Mouse (Mus musculus) testis, adult 2 months (tissue): ENCODE measurements around the gene Ppfia3. TPM values are rescaled to one million over a fixed set of nuclear protein-coding genes. Genes with fewer than 3 reads are reported as not detected.

Experiments
- H3K27ac ChIP-seq: fragments of 200-500 bp; 2 replicates; pipeline ENCODE4 v1.5.1; 2012; ENCODE audit warnings: low read depth, low read length; ENCODE audit not compliant: control insufficient read depth, insufficient read depth
- H3K27me3 ChIP-seq: fragments of 200-500 bp; 2 replicates; pipeline ENCODE4 v1.6.1; 2012; ENCODE audit warnings: mild to moderate bottlenecking, low read length, moderate library complexity; ENCODE audit not compliant: control insufficient read depth, insufficient read depth
- H3K36me3 ChIP-seq: fragments of 200-500 bp; 2 replicates; pipeline ENCODE4 v1.6.1; 2012; ENCODE audit warnings: mild to moderate bottlenecking, low read length; ENCODE audit not compliant: control insufficient read depth, insufficient read depth
- H3K4me1 ChIP-seq: fragments of 200-500 bp; 2 replicates; pipeline ENCODE4 v1.6.1; 2012; ENCODE audit warnings: low read length; ENCODE audit not compliant: control insufficient read depth, insufficient read depth
- H3K4me3 ChIP-seq: fragments of 200-500 bp; 2 replicates; pipeline ENCODE4 v1.5.1; 2012; ENCODE audit warnings: low read depth, mild to moderate bottlenecking, low read length, moderate library complexity, mixed read lengths; ENCODE audit not compliant: control insufficient read depth
- CTCF ChIP-seq: fragments of 200-500 bp; IDR thresholded peaks from 2 replicates; pipeline ENCODE4 v1.5.1; 2012; ENCODE audit warnings: low read depth, mild to moderate bottlenecking, inconsistent platforms, low read length, moderate library complexity; ENCODE audit not compliant: control insufficient read depth, insufficient read depth, insufficient replicate concordance
- POLR2A ChIP-seq: fragments of 200-500 bp; IDR thresholded peaks from 2 replicates; pipeline ENCODE4 v1.6.1; 2012; ENCODE audit warnings: low read depth, mild to moderate bottlenecking, inconsistent platforms, low read length, moderate library complexity; ENCODE audit not compliant: control insufficient read depth
- polyA plus RNA-seq: library from polyadenylated mRNA; depleted of rRNA; stranded (reverse); fragments of >200 nt; gene quantifications from 2 replicates; pipeline ENCODE4 v1.2.3, GENCODE M21; 2012; rRNA removed

Gene Ppfia3
- polyA plus RNA-seq, 1 experiment: 1.1 TPM

DNA sequence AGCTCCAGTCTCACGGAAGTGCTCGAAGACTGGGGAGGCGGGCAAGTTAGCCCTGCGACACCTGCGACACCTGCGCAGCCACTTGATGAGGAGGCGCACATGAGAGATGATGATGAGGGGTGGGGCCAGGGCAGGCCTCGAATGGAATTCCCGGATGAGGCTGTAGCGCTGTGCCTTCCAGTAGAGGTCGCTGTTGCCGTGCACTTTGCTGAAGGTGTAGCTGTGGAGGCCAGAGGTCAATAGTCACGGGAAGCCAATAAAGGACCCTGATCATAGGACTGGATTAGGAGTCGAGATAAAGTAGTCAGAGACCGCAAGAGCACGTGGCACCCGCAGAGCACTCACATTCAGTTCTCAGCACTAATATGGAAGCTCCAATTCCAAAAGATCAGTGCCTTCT is 61.5 kb downstream of the Ppfia3 start:
- TF ChIP-seq CTCF (peak; percentile 95), POLR2A (no peak)
- Histone ChIP-seq H3K4me1 (peaks cover 22% of the 10 kb centered on the region), H3K4me3 (no peak overlapping the region), H3K36me3 (no peaks in the 10 kb centered on the region), H3K27ac (no peak overlapping the region), H3K27me3 (no peaks in the 10 kb centered on the region)

DNA sequence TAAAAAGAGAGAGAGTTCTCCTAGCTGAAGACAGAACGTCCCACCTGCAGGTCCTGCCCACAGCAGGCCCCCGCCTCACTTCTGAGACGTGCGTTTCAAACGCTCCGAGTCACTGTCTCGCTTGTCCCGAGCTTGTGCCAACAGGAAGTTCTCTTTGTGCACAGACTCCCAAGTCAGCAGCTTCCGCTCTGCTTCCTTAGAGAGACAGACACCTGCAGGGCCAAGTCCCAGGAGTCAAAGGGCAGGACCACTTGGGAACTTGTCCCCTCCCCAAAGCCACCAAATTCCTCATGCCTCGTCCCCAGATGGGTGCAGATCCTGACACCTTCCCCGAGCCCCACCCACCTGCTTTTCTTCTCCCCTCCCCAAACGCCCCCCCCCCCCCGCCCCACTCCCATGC is 62.0 kb downstream of the Ppfia3 start:
- H3K36me3 ChIP-seq: no peaks in the 10 kb centered on the region
- H3K27me3 ChIP-seq: no peaks in the 10 kb centered on the region
- H3K4me3 ChIP-seq: no peak overlapping the region
- peaks cover 22% of the 10 kb centered on the region for H3K4me1 ChIP-seq
- TF ChIP-seq POLR2A: no peak
- no peak for TF ChIP-seq CTCF
- no peak overlapping the region for H3K27ac ChIP-seq

DNA sequence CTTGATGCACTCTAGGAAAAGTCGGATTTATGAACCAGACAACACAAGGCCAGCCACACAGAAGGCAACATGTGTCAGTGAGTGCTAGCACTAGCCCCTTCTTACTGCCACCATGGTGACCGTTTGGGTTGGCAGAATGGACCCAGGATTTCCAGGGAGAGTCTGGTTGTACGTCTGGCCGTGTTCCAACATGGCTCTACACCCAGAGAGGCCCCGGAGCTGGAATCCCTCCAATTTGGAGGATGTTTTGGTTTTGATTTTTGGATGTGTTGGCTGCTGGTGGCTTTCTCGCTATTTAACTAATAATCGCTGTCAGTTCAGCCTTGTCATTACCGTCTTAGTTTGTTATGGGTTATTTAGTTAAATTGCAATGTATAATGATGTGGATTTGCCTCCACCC is 64.2 kb downstream of the Ppfia3 start:
- TF ChIP-seq CTCF: no peak
- no peak for TF ChIP-seq POLR2A
- Histone ChIP-seq H3K27me3 (no peaks in the 10 kb centered on the region), H3K36me3 (no peaks in the 10 kb centered on the region), H3K27ac (no peak overlapping the region), H3K4me3 (no peak overlapping the region), H3K4me1 (peaks cover 7% of the 10 kb centered on the region)

DNA sequence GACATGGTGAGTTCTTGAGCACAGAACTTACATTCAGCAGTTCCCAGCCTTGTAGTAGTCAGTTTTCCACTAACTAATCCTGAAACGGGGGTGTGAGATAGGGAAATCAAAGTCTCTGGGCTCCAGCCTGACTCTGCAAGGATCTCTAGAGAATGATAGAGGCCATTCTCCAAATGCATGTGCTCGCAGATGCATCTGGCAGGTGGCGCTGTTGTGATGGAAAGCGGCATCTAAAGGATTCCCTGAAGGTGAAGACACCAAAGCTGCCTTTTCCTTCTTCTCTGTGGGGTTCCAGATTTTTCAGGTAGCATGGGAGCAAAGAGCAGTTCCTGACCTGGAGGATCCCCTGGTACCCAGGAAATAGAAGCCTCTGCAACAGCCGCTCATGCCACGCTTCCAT is 66.5 kb downstream of the Ppfia3 start:
- H3K36me3 ChIP-seq: no peaks in the 10 kb centered on the region
- H3K4me1 ChIP-seq: peaks cover 7% of the 10 kb centered on the region
- TF ChIP-seq POLR2A: no peak
- TF ChIP-seq CTCF: peak; percentile 61; the same call in 1 of the 2 replicates

DNA sequence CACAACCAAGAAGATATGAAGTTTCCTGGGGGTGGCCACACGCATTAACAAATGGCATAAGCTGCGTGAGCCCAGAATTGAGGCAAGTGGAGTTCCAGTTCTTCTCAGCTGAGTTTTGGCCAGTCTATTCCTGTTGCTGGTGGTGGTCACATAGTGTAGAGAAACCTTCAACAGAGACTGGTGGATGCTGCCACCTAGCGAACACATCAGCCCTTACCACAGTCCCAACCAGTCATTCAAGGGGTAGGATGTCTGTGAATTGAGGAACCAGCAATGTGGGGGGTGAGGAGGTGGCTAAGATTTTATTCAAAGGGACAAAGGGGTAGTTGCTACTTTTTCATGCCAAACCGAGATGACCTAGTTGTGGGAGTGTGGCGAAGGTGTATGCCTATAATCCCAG is 67.1 kb downstream of the Ppfia3 start:
- Histone ChIP-seq H3K27me3 (no peaks in the 10 kb centered on the region), H3K27ac (no peak overlapping the region), H3K4me3 (no peak overlapping the region), H3K4me1 (peaks cover 5% of the 10 kb centered on the region), H3K36me3 (no peaks in the 10 kb centered on the region)
- peak; percentile 35; the same call in 1 of the 2 replicates for TF ChIP-seq CTCF
- TF ChIP-seq POLR2A: no peak

More for the DNA sequence above, 66.5 kb downstream of the Ppfia3 start:
- H3K27ac ChIP-seq: no peak overlapping the region
- no peaks in the 10 kb centered on the region for H3K27me3 ChIP-seq
- no peak overlapping the region for H3K4me3 ChIP-seq

DNA sequence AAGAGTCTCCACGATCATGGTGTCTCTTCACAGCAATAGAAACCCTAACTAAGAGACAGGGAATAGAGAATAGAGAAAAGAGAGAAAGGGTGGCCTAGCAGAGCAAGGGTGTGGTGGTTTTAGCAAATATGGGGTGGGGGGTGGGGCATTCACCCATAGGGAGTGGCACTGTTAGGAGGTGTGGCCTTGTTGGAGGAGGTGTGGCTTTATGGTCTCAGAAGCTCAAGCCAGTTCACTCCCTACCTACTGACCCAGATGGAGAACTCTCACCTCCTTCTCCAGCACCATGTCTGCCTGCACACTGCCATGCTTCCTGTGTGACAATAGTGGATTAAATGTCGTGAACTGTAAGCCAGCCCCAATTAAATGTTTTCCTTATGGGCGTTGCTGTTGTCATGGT is 69.3 kb downstream of the Ppfia3 start:
- H3K4me1 ChIP-seq: no peaks in the 10 kb centered on the region
- H3K36me3 ChIP-seq: no peaks in the 10 kb centered on the region
- H3K4me3 ChIP-seq: no peak overlapping the region
- no peak overlapping the region for H3K27ac ChIP-seq
- no peak for TF ChIP-seq CTCF
- TF ChIP-seq POLR2A: no peak
- H3K27me3 ChIP-seq: no peaks in the 10 kb centered on the region

DNA sequence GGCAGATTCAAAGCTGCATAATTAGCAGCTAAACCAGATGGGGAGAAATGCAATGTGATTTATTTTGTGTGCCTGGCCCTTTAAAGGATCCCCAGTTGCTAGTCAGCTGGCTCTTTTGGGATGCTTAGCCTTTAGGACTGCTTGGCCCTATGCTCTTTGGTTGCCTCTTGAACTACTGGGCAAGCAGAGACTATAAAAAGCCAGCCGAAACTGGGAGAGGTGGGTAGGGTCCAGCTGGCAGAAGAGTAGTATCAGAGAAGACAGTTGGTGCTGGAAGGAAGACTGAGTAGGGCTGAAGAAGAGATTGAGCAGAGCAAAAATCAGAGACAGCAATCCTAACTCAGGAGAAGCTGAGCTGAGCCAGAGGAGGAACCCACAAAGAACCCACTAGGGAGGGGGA is 70.2 kb downstream of the Ppfia3 start:
- TF ChIP-seq POLR2A (no peak), CTCF (no peak)
- H3K4me1 ChIP-seq: no peaks in the 10 kb centered on the region
- H3K36me3 ChIP-seq: no peaks in the 10 kb centered on the region
- no peaks in the 10 kb centered on the region for H3K27me3 ChIP-seq
- H3K4me3 ChIP-seq: no peak overlapping the region
- H3K27ac ChIP-seq: no peak overlapping the region

Other genes with a start within 250 kb of the Ppfia3 start
- 169 and 192 TPM in 2 replicates for gene Rps11, start 242.6 kb downstream of the Ppfia3 start, polyA plus RNA-seq
- gene Rpl13a, start 238.3 kb downstream of the Ppfia3 start, polyA plus RNA-seq: 859 and 869 TPM in 2 replicates
- 0.06 and 0.41 TPM in 2 replicates for gene Gm45713, start 230.8 kb downstream of the Ppfia3 start, polyA plus RNA-seq
- 3.8 and 3.9 TPM in 2 replicates for gene Flt3l, start 230.6 kb downstream of the Ppfia3 start, polyA plus RNA-seq
- gene Pih1d1, start 212.7 kb downstream of the Ppfia3 start, polyA plus RNA-seq: 258 and 295 TPM in 2 replicates
- 12.8 and 13.4 TPM in 2 replicates for gene Aldh16a1, start 212.4 kb downstream of the Ppfia3 start, polyA plus RNA-seq
- gene Slc17a7, start 203.1 kb downstream of the Ppfia3 start, polyA plus RNA-seq: 33.5 and 34.1 TPM in 2 replicates
- 3.9 and 5.4 TPM in 2 replicates for gene Gfy, start 187.4 kb downstream of the Ppfia3 start, polyA plus RNA-seq
- gene Pth2, start 186.0 kb downstream of the Ppfia3 start, polyA plus RNA-seq: 21.9 and 28.2 TPM in 2 replicates
- 78.3 and 81.9 TPM in 2 replicates for gene Ccdc155, start 162.1 kb downstream of the Ppfia3 start, polyA plus RNA-seq
- 1,273 and 1,348 TPM in 2 replicates for gene Dkkl1, start 154.9 kb downstream of the Ppfia3 start, polyA plus RNA-seq
- 43.1 and 60.2 TPM in 2 replicates for gene Tead2, start 151.3 kb downstream of the Ppfia3 start, polyA plus RNA-seq
- gene Cd37, start 127.9 kb downstream of the Ppfia3 start, polyA plus RNA-seq: 78.0 and 87.4 TPM in 2 replicates
- gene Slc6a16, start 125.9 kb downstream of the Ppfia3 start, polyA plus RNA-seq: 76.9 and 81.4 TPM in 2 replicates
- gene Slc6a21, start 89.5 kb downstream of the Ppfia3 start, polyA plus RNA-seq: 785 and 851 TPM in 2 replicates
- gene Trpm4, start 33.2 kb downstream of the Ppfia3 start, polyA plus RNA-seq: 52.2 and 54.8 TPM in 2 replicates
- gene Hrc, start 31.7 kb downstream of the Ppfia3 start, polyA plus RNA-seq: 0.10 and 0.22 TPM in 2 replicates
- gene Lin7b, start 3.6 kb upstream of the Ppfia3 start, polyA plus RNA-seq: 5.7 and 7.3 TPM in 2 replicates
- gene Snrnp70, start 28.7 kb upstream of the Ppfia3 start, polyA plus RNA-seq: 180 and 202 TPM in 2 replicates
- gene Kcna7, start 38.6 kb upstream of the Ppfia3 start, polyA plus RNA-seq: 0.99 and 1.1 TPM in 2 replicates
- 0.19 and 0.25 TPM in 2 replicates for gene Ntf5, start 46.7 kb upstream of the Ppfia3 start, polyA plus RNA-seq
- 32.8 and 38.1 TPM in 2 replicates for gene Lhb, start 53.8 kb upstream of the Ppfia3 start, polyA plus RNA-seq
- 1.7 and 2.3 TPM in 2 replicates for gene Gys1, start 67.8 kb upstream of the Ppfia3 start, polyA plus RNA-seq
- gene Ruvbl2, start 71.1 kb upstream of the Ppfia3 start, polyA plus RNA-seq: 173 and 197 TPM in 2 replicates
- 152 and 188 TPM in 2 replicates for gene Ftl1, start 92.9 kb upstream of the Ppfia3 start, polyA plus RNA-seq
- 24.9 and 26.3 TPM in 2 replicates for gene Bax, start 99.9 kb upstream of the Ppfia3 start, polyA plus RNA-seq
- 879 and 1,010 TPM in 2 replicates for gene Tulp2, start 114.9 kb upstream of the Ppfia3 start, polyA plus RNA-seq
- gene Gm45808, start 119.8 kb upstream of the Ppfia3 start, polyA plus RNA-seq: 0.81 TPM in 1 of 2 replicates, not detected in the other
- gene Dhdh, start 121.8 kb upstream of the Ppfia3 start, polyA plus RNA-seq: 3.0 and 3.4 TPM in 2 replicates
- gene Nucb1, start 143.4 kb upstream of the Ppfia3 start, polyA plus RNA-seq: 76.4 and 93.9 TPM in 2 replicates
- 5.9 and 8.5 TPM in 2 replicates for gene Ppp1r15a, start 159.2 kb upstream of the Ppfia3 start, polyA plus RNA-seq
- 12.6 and 12.9 TPM in 2 replicates for gene Plekha4, start 159.3 kb upstream of the Ppfia3 start, polyA plus RNA-seq
- 0.37 and 0.45 TPM in 2 replicates for gene Hsd17b14, start 187.9 kb upstream of the Ppfia3 start, polyA plus RNA-seq
- 39.9 and 44.3 TPM in 2 replicates for gene Bcat2, start 203.1 kb upstream of the Ppfia3 start, polyA plus RNA-seq
- 3.6 and 3.7 TPM in 2 replicates for gene Fgf21, start 248.5 kb upstream of the Ppfia3 start, polyA plus RNA-seq